Mouse (Mus musculus) hematopoietic stem cell, adult 5-6 weeks (primary cell): ENCODE results near the gene Lrrc25. TPM values are rescaled to one million over a fixed set of nuclear protein-coding genes. Genes with fewer than 3 reads are reported as not detected.

Experiments used
- ATAC-seq, 2 experiments: fragments of 125-278 bp in 1 of 2; replicated peaks in 1 of 2; 2 replicates each; pipeline ENCODE4 v1.8.0; 2016 to 2017; ENCODE audit warnings: inconsistent platforms in 2 of 2, mild to moderate bottlenecking in 2 of 2, moderate number of reproducible peaks in 2 of 2, low read depth in 1 of 2, moderate TSS enrichment in 1 of 2; ENCODE audit not compliant: low FRiP score in 2 of 2, poor library complexity in 2 of 2, severe bottlenecking in 2 of 2, insufficient read depth in 1 of 2, low TSS enrichment in 1 of 2
- total RNA-seq: library from RNA; stranded (forward); fragments of 172-1452, 232-1000 nt; gene quantifications from 2 replicates; pipeline ENCODE4 v1.2.3, GENCODE M21; 2017

The Lrrc25 gene
- total RNA-seq, 1 experiment from 2014 or later: 1.7 TPM

GRCm38 (mm10) chr8:70656193-70656790 is 40.3 kb downstream of the Lrrc25 start:
- no peak for ATAC-seq

GRCm38 (mm10) chr8:70657214-70657613 is 41.3 kb downstream of the Lrrc25 start:
- ATAC-seq: no peak

GRCm38 (mm10) chr8:70657739-70658138 is 41.8 kb downstream of the Lrrc25 start:
- ATAC-seq: no peak

DNA sequence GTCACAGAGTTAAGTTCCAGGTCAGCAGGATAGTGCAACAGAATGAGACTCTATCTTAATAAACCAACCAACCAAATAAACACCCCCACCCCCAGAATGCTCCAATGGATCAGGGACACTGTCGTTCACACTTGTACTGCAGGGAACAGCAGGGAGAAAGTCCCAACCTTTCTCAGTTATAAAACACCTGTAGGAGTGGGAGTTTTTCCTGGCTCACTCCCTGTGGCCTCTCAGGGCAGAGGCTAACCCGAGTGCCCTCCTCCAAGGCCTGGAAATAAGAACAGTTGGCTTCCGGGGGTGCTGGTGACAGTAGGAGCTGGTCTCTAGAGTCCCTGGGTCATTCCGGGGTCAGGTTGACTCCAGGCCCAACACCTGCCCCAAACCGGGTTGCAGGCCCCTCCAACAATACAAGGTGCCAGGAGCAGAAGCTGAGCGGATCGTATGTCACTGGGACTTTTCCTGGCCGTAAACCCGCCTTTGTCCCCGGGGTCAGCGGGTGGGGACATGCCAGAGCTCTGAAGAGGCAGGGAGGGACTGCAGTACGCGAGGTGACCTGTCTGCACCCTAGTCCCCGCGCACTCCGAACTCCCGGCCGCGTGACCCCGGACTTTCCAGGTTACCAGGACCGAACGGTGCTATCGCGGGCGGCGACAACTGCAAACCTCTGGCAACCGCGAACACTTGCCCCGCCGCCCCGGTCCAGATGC is 43.1 kb downstream of the Lrrc25 start:
- ATAC-seq: peak in 1 of 2 experiments; percentile 43; a peak in 3 of 4 replicates

DNA sequence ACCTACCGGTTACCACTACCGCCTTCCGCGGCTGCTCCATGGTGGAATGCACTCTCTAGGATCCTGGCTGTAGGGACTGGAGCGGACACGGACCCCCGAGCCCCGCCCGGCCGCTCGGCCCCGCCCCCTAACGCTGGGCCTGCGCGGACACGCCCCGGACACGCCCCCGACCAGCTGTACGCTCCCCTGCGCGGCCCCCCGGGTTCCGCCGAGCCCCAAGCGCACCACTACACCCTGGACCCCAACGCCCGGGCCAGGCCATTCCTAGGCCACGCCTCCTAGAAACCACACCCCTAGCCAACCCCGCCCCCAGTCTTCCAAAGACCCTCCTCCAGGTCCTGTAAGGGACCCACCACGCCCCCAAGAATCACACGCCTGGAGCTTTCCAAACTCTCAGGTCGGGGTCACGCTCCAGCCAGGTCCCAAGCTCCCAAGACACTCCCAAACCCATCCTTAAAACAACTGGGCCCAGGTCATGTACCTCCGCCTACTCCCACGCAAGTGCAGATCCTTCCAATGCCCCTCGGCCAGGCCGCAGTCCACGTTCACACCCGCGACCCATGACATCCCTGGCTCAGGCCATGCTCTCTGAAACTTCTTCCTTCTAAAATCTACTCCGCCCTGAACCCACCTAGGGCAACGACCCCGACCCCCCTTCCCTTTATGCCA is 43.8 kb downstream of the Lrrc25 start:
- ATAC-seq: peak; percentile 82 to 86

- peak; percentile 30 to 40 for ATAC-seq
Observed at GRCm38 (mm10) chr8:70660273-70660725, 44.3 kb downstream of the Lrrc25 start, which contains the start of gene Pgpep1. Pgpep1 (minus strand) TSS chr8:70660388.

DNA sequence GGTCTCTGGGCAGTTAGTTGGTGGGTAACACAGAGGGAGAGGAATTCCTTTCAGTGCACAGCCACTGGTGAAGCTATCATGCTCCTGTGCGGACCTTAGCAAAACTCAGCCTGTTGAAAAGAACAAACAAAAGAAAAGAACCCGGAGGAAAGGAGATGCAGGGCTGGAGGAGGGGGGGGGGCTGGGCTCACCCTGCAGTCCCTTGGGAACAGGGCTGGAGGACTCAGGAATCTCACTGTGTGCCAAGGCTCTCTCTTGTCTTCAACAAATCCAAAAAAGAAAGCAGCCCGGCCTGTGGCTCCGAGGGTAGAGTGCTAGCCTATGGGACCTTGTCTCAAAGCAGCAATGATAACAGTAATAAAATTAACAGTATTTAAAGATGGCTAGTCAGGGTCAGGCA is 47.7 kb downstream of the Lrrc25 start:
- ATAC-seq: no peak

GRCm38 (mm10) chr8:70664631-70665030 is 48.7 kb downstream of the Lrrc25 start:
- ATAC-seq: no peak

GRCm38 (mm10) chr8:70665599-70665998 is 49.6 kb downstream of the Lrrc25 start:
- ATAC-seq: no peak

- no peak for ATAC-seq
Observed at GRCm38 (mm10) chr8:70667071-70667470, 51.1 kb downstream of the Lrrc25 start.

Other genes starting within 250 kb of the Lrrc25 start
- 0.44 and 4.1 TPM in 2 replicates for gene Comp, start 242.6 kb upstream of the Lrrc25 start, total RNA-seq
- 5.9 and 7.1 TPM in 2 replicates for gene Crtc1, start 176.6 kb upstream of the Lrrc25 start, total RNA-seq
- 7.8 and 7.9 TPM in 2 replicates for gene Klhl26, start 139.2 kb upstream of the Lrrc25 start, total RNA-seq
- 0.20 TPM in 1 of 2 replicates, not detected in the other for gene Tmem59l, start 128.8 kb upstream of the Lrrc25 start, total RNA-seq
- gene Crlf1, start 123.0 kb upstream of the Lrrc25 start, total RNA-seq: not detected in 2 replicates
- 32.8 and 38.3 TPM in 2 replicates for gene Rex1bd, start 109.4 kb upstream of the Lrrc25 start, total RNA-seq
- 2,498 and 4,881 TPM in 2 replicates for gene Uba52, start 105.4 kb upstream of the Lrrc25 start, total RNA-seq
- gene Fkbp8, start 88.4 kb upstream of the Lrrc25 start, total RNA-seq: 112 and 114 TPM in 2 replicates
- gene Kxd1, start 88.2 kb upstream of the Lrrc25 start, total RNA-seq: 66.1 and 70.0 TPM in 2 replicates
- 9.2 and 14.3 TPM in 2 replicates for gene Ell, start 76.7 kb upstream of the Lrrc25 start, total RNA-seq
- 20.4 and 26.0 TPM in 2 replicates for gene Isyna1, start 21.8 kb upstream of the Lrrc25 start, total RNA-seq
- 24.8 and 88.6 TPM in 2 replicates for gene Ssbp4, start 7.3 kb upstream of the Lrrc25 start, total RNA-seq
- 1.7 TPM in 1 of 2 replicates, not detected in the other for gene Gdf15, start 16.3 kb downstream of the Lrrc25 start, total RNA-seq
- gene Pgpep1, start 44.2 kb downstream of the Lrrc25 start, total RNA-seq: 5.5 and 8.2 TPM in 2 replicates
- gene Lsm4, start 57.1 kb downstream of the Lrrc25 start, total RNA-seq: 156 and 163 TPM in 2 replicates
- 83.4 and 89.4 TPM in 2 replicates for gene Jund, start 82.8 kb downstream of the Lrrc25 start, total RNA-seq
- gene Iqcn, start 87.3 kb downstream of the Lrrc25 start, total RNA-seq: 0.25 and 0.44 TPM in 2 replicates
- not detected in 2 replicates for gene Gm3336, start 102.4 kb downstream of the Lrrc25 start, total RNA-seq
- 0.56 and 1.0 TPM in 2 replicates for gene Pde4c, start 107.6 kb downstream of the Lrrc25 start, total RNA-seq
- 2.6 and 3.6 TPM in 2 replicates for gene Rab3a, start 138.5 kb downstream of the Lrrc25 start, total RNA-seq
- 7.0 and 7.1 TPM in 2 replicates for gene Mpv17l2, start 144.8 kb downstream of the Lrrc25 start, total RNA-seq
- gene Pik3r2, start 160.6 kb downstream of the Lrrc25 start, total RNA-seq: 13.3 and 15.0 TPM in 2 replicates
- gene Mast3, start 188.9 kb downstream of the Lrrc25 start, total RNA-seq: 14.4 and 28.0 TPM in 2 replicates
- gene Il12rb1, start 192.3 kb downstream of the Lrrc25 start, total RNA-seq: 6.1 and 9.8 TPM in 2 replicates
- gene Arrdc2, start 223.6 kb downstream of the Lrrc25 start, total RNA-seq: 8.6 and 8.8 TPM in 2 replicates
- gene Kcnn1, start 247.1 kb downstream of the Lrrc25 start, total RNA-seq: 0.56 and 1.5 TPM in 2 replicates